Mouse (Mus musculus) liver, embryonic 13.5 days (tissue): ENCODE measurements around the gene Gpatch11. TPM values are rescaled to one million over a fixed set of nuclear protein-coding genes. Genes with fewer than 3 reads are reported as not detected.

Experiments
- ATAC-seq: fragments of 200-750 bp; cut with Nextera tagmentation; 2 replicates; pipeline ENCODE4 v1.8.0; 2017; ENCODE audit warnings: low read depth, mild to moderate bottlenecking, moderate number of reproducible peaks, moderate library complexity
- DNase-seq: peaks from one replicate; pipeline ENCODE4 v3.0.0; 2022
- H3K27ac ChIP-seq: fragments of 300-500 bp; sonication (generic); 2 replicates; pipeline ENCODE4 v1.5.1; 2015; ENCODE audit warnings: moderate library complexity, mild to moderate bottlenecking, inconsistent platforms
- H3K27me3 ChIP-seq: fragments of 300-500 bp; sonication (generic); 2 replicates; pipeline ENCODE4 v1.6.1; 2015; ENCODE audit warnings: mild to moderate bottlenecking, inconsistent platforms
- H3K36me3 ChIP-seq: fragments of 300-500 bp; sonication (generic); 2 replicates; pipeline ENCODE4 v1.6.1; 2015; ENCODE audit warnings: mild to moderate bottlenecking, inconsistent platforms
- H3K4me1 ChIP-seq: fragments of 300-500 bp; sonication (generic); replicated peaks from 2 replicates; pipeline ENCODE4 v1.6.1; 2015; ENCODE audit warnings: inconsistent platforms
- H3K4me2 ChIP-seq: fragments of 300-500 bp; sonication (generic); 2 replicates; pipeline ENCODE4 v1.6.1; 2015; ENCODE audit warnings: inconsistent platforms, mild to moderate bottlenecking, moderate library complexity
- H3K4me3 ChIP-seq: fragments of 300-500 bp; sonication (generic); replicated peaks from 2 replicates; pipeline ENCODE4 v1.5.1; 2015; ENCODE audit warnings: mild to moderate bottlenecking, inconsistent platforms
- H3K9ac ChIP-seq: fragments of 300-500 bp; sonication (generic); 2 replicates; pipeline ENCODE4 v1.6.1; 2015; ENCODE audit warnings: mild to moderate bottlenecking, inconsistent platforms
- H3K9me3 ChIP-seq: fragments of 300-500 bp; sonication (generic); replicated peaks from 2 replicates; pipeline ENCODE4 v1.6.1; 2016; ENCODE audit warnings: inconsistent platforms
- WGBS: fragments of 180-500 bp; shearing (Covaris S2); methylation state at CpG from one replicate; pipeline ENCODE4 v1.1.7; 2015; ENCODE audit not compliant: insufficient replicate concordance; 5-methylcytosine and 5-hydroxymethylcytosine counted together
- polyA plus RNA-seq: library from polyadenylated mRNA; unstranded; fragments of >200 nt; fragmentation: Nextera tagmentation; extraction: Ambion mirVana; gene quantifications from 2 replicates; pipeline ENCODE4 v1.2.1, GENCODE M21; 2015

The Gpatch11 gene
- polyA plus RNA-seq, 1 experiment from 2014 or later: 20.5 TPM

DNA sequence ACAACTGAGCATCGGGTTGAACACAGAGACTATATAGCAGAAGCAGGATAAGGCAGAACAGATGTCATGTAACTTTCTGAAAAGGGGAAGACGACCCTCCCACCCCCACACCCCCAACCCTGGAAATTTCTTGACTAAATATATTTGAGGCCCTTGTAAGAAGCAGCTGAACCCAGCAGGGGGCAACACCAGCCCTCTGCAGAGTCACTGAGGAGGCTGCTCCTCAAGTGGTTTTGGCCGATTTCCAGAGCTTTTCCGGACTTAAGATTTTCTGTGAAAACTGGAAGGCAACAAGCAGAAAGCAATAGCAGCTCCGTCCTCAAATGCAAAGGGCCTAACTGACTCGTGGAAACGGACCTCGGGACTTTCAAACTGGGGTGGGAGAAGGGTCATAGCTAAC is 60.0 kb downstream of the Gpatch11 start:
- H3K9ac ChIP-seq: no peak overlapping the region
- no peaks in the 10 kb centered on the region for H3K4me1 ChIP-seq
- no peaks in the 10 kb centered on the region for H3K36me3 ChIP-seq
- DNase-seq (no peak), ATAC-seq (no peak)
- no peak overlapping the region for H3K4me2 ChIP-seq
- H3K9me3 ChIP-seq: no peaks in the 10 kb centered on the region
- WGBS: 24% methylated on average over 8 of the region's 8 CpGs
- no peak overlapping the region for H3K4me3 ChIP-seq
- H3K27me3 ChIP-seq: no peaks in the 10 kb centered on the region
- H3K27ac ChIP-seq: no peak overlapping the region

Other genes starting within 250 kb of the Gpatch11 start
- gene Strn, start 98.4 kb upstream of the Gpatch11 start, polyA plus RNA-seq: 2.3 and 2.8 TPM in 2 replicates
- 4.3 and 4.8 TPM in 2 replicates for gene Heatr5b, start 203 bp upstream of the Gpatch11 start, polyA plus RNA-seq
- 9.4 and 11.5 TPM in 2 replicates for gene Eif2ak2, start 47.0 kb downstream of the Gpatch11 start, polyA plus RNA-seq
- gene Sult6b1, start 71.4 kb downstream of the Gpatch11 start, polyA plus RNA-seq: 0.10 and 0.13 TPM in 2 replicates
- 57.3 and 64.9 TPM in 2 replicates for gene Cebpzos, start 80.9 kb downstream of the Gpatch11 start, polyA plus RNA-seq
- 44.2 and 51.1 TPM in 2 replicates for gene Cebpz, start 101.5 kb downstream of the Gpatch11 start, polyA plus RNA-seq
- gene Ndufaf7, start 101.6 kb downstream of the Gpatch11 start, polyA plus RNA-seq: 38.8 and 39.2 TPM in 2 replicates
- 7.4 and 9.7 TPM in 2 replicates for gene Prkd3, start 185.2 kb downstream of the Gpatch11 start, polyA plus RNA-seq
- gene Qpct, start 216.3 kb downstream of the Gpatch11 start, polyA plus RNA-seq: 15.9 and 18.8 TPM in 2 replicates